Mouse (Mus musculus) brain, embryonic 14.5 days (tissue): Measurements from ENCODE around the gene Ube2ql1.

Source experiments
- CTCF ChIP-seq: fragments of 200-500 bp; IDR thresholded peaks from 2 replicates; pipeline ENCODE4 v1.5.1; 2012; ENCODE audit warnings: inconsistent platforms, mild to moderate bottlenecking, moderate library complexity, borderline replicate concordance; ENCODE audit not compliant: insufficient read depth, insufficient read length; ENCODE audit errors: extremely low read depth
- POLR2A ChIP-seq: fragments of 200-500 bp; IDR thresholded peaks from 2 replicates; pipeline ENCODE4 v1.6.1; 2012; ENCODE audit warnings: mild to moderate bottlenecking, inconsistent platforms, borderline replicate concordance; ENCODE audit not compliant: poor library complexity, insufficient read depth, insufficient read length, severe bottlenecking; ENCODE audit errors: extremely low read depth

GRCm38 (mm10) chr13:69672565-69672964, 67.1 kb downstream of the Ube2ql1 start:
- TF ChIP-seq POLR2A (no peak), CTCF (no peak)
